ENCODE assay signal across 17 mouse cellular contexts in genomic region chr4:22483548-22483947, GRCm38 (mm10). TPM values are rescaled to one million over a fixed set of nuclear protein-coding genes. Genes with fewer than 3 reads are reported as not detected.
A peak's percentile ranks its signal among the peaks of the same experiment; 100 is the strongest.
DNase-seq lines count a peak whose midpoint lies in the region; ATAC-seq and TF ChIP-seq lines count a peak whose summit lies in the region.
"Had no signal": no experiment of that assay in that cellular context is flagged by ENCODE, and none has a peak within 500 bp of the region (broad histone marks: within the 10 kb centered on the region; RNA-seq: fewer than 3 reads in every experiment).

No protein-coding gene starts in this region.

- 7% methylated on average over 2 of the region's 2 CpGs for WGBS in hindbrain, embryonic 12.5 days
- 9% methylated on average over 2 of the region's 2 CpGs for WGBS in midbrain, embryonic 13.5 days
- WGBS in liver, postnatal 0 days (ENCODE audit: insufficient replicate concordance), result 10% methylated on average over 2 of the region's 2 CpGs

- H3K27ac ChIP-seq in hindbrain, embryonic 12.5 days, result 0 out of 2 replicates have a peak overlapping the region, but pooled peaks have one; percentile 30
- H3K27ac ChIP-seq in midbrain, embryonic 13.5 days, result peak overlapping the region; percentile 65
- H3K27ac ChIP-seq in liver, postnatal 0 days (ENCODE audit: low read depth), result no peak overlapping the region
- H3K27ac ChIP-seq: kidney, postnatal 0 days; lung, embryonic 15.5 days had no signal

- no peak for TF ChIP-seq CTCF in liver, postnatal 0 days (IDR thresholded peaks at IDR 0.05; ENCODE audit: low read depth)

- TF ChIP-seq EP300 in liver, postnatal 0 days (IDR thresholded peaks at IDR 0.05; ENCODE audit: low read depth), result no peak

- peaks cover 16% of the 10 kb centered on the region for H3K4me1 ChIP-seq in hindbrain, embryonic 12.5 days
- peaks cover 37% of the 10 kb centered on the region for H3K4me1 ChIP-seq in midbrain, embryonic 13.5 days (replicated peaks)
- peaks cover 7% of the 10 kb centered on the region for H3K4me1 ChIP-seq in liver, postnatal 0 days (ENCODE audit: insufficient read depth)

- no peaks in the 10 kb centered on the region for H3K9me3 ChIP-seq in hindbrain, embryonic 12.5 days (replicated peaks)
- no peaks in the 10 kb centered on the region for H3K9me3 ChIP-seq in midbrain, embryonic 13.5 days
- no peaks in the 10 kb centered on the region for H3K9me3 ChIP-seq in liver, postnatal 0 days (ENCODE audit: low read length)
- H3K9me3 ChIP-seq: lung, embryonic 15.5 days had no signal

- no peaks in the 10 kb centered on the region for H3K27me3 ChIP-seq in hindbrain, embryonic 12.5 days
- no peaks in the 10 kb centered on the region for H3K27me3 ChIP-seq in midbrain, embryonic 13.5 days
- peaks cover 85% of the 10 kb centered on the region for H3K27me3 ChIP-seq in liver, postnatal 0 days (ENCODE audit: insufficient read depth, low read length)

- no peaks in the 10 kb centered on the region for H3K36me3 ChIP-seq in hindbrain, embryonic 12.5 days
- H3K36me3 ChIP-seq in midbrain, embryonic 13.5 days, result no peaks in the 10 kb centered on the region
- H3K36me3 ChIP-seq in liver, postnatal 0 days (replicated peaks; ENCODE audit: insufficient read depth, low read length), result no peaks in the 10 kb centered on the region
- H3K36me3 ChIP-seq: lung, embryonic 15.5 days had no signal

- H3K9ac ChIP-seq in hindbrain, embryonic 12.5 days, result peak overlapping the region; percentile 69
- H3K9ac ChIP-seq in midbrain, embryonic 13.5 days (replicated peaks), result peak overlapping the region; percentile 76
- H3K9ac ChIP-seq in liver, postnatal 0 days (replicated peaks), result no peak overlapping the region
- H3K9ac ChIP-seq: lung, embryonic 15.5 days had no signal

- peak overlapping the region; percentile 89 for H3K4me2 ChIP-seq in hindbrain, embryonic 12.5 days (replicated peaks)
- H3K4me2 ChIP-seq in midbrain, embryonic 13.5 days (replicated peaks), result peak overlapping the region; percentile 67
- H3K4me2 ChIP-seq in liver, postnatal 0 days (ENCODE audit: low read depth, low read length), result no peak overlapping the region
- H3K4me2 ChIP-seq: lung, embryonic 15.5 days had no signal

- peak; percentile 1 for DNase-seq in retina, embryonic 14.5 days (ENCODE audit: low spot score)
- no peak for DNase-seq in retina, postnatal 1 day
- no peak for DNase-seq in lung, postnatal 36 days
- no peak for DNase-seq in cerebellum, adult 8-10 months
- DNase-seq in liver, postnatal 0 days, result no peak
- DNase-seq in heart, adult 11 months, result no peak
- DNase-seq: B cell, adult 2 months; cerebellum, adult 18-20 months; liver had no signal

- ATAC-seq in hindbrain, embryonic 12.5 days (ENCODE audit: low FRiP score), result no peak
- no peak for ATAC-seq in midbrain, embryonic 13.5 days
- ATAC-seq in liver, postnatal 0 days, result no peak
- ATAC-seq: intestine, embryonic 16.5 days had no signal

- H3K4me3 ChIP-seq in hindbrain, embryonic 12.5 days, result peak overlapping the region; percentile 41
- peak overlapping the region; percentile 98 for H3K4me3 ChIP-seq in midbrain, embryonic 13.5 days (replicated peaks)
- no peak overlapping the region for H3K4me3 ChIP-seq in liver, postnatal 0 days (ENCODE audit: low read depth, low read length)
- H3K4me3 ChIP-seq: lung, embryonic 15.5 days had no signal

RNA-seq across cellular contexts. Expression of gene Pou3f2, which starts 4.6 kb away (rescaled TPM):
- polyA plus RNA-seq in hindbrain, embryonic 12.5 days (2016; fragmentation: Nextera tagmentation; extraction: Ambion mirVana), result 39.0 and 39.6 TPM in 2 replicates
- 69.3 and 80.0 TPM in 2 replicates for polyA plus RNA-seq in midbrain, embryonic 13.5 days (2015; fragmentation: Nextera tagmentation; extraction: Ambion mirVana)
- not detected in 2 replicates for polyA plus RNA-seq in liver, postnatal 0 days (2015; fragmentation: Nextera tagmentation; extraction: Ambion mirVana)
- polyA plus RNA-seq: gonadal fat pad, adult 2 months; intestine, embryonic 16.5 days; kidney, postnatal 0 days; stomach, embryonic 14.5 days; thymus, postnatal 0 days had no signal

Comparison
In these comparisons a context has a peak if more than half of its experiments do, and no peak if none do; other contexts are left out.
1. RNA of gene Pou3f2, which starts 4.6 kb away (polyA plus RNA-seq): 69.3 to 80.0 TPM in midbrain, embryonic 13.5 days and 39.0 to 39.6 TPM in hindbrain, embryonic 12.5 days; not detected in liver, postnatal 0 days; every median in the first group is over 10 times any median in the second.